Comparison of ENCODE assay signal across 8 mouse cellular contexts in genomic region chr11:98931513-98932292, GRCm38 (mm10). TPM values are rescaled to one million over a fixed set of nuclear protein-coding genes. Genes with fewer than 3 reads are reported as not detected.
A peak's percentile ranks its signal among the peaks of the same experiment; 100 is the strongest.
DNase-seq lines count a peak whose midpoint lies in the region; ATAC-seq and TF ChIP-seq lines count a peak whose summit lies in the region.

No protein-coding gene starts in this region.

- no peaks in the 10 kb centered on the region for H3K9me3 ChIP-seq in kidney, postnatal 0 days (replicated peaks; ENCODE audit: low read length)
- H3K9me3 ChIP-seq in stomach, embryonic 15.5 days = no peaks in the 10 kb centered on the region

- H3K27ac ChIP-seq in gastrocnemius, adult 2 months = peak overlapping the region; percentile 87
- peak overlapping the region; percentile 71 for H3K27ac ChIP-seq in kidney, postnatal 0 days
- peak overlapping the region; percentile 88 for H3K27ac ChIP-seq in stomach, embryonic 15.5 days

- no peak overlapping the region for H3K4me2 ChIP-seq in kidney, postnatal 0 days (ENCODE audit: low read length)
- H3K4me2 ChIP-seq in stomach, embryonic 15.5 days = peak overlapping the region; percentile 81; the same call in 1 of the 2 replicates

- H3K4me3 ChIP-seq in gastrocnemius, adult 2 months = peak overlapping the region; percentile 32; the same call in 1 of the 2 replicates
- H3K4me3 ChIP-seq in kidney, postnatal 0 days (replicated peaks; ENCODE audit: low read depth, low read length) = no peak overlapping the region
- H3K4me3 ChIP-seq in stomach, embryonic 15.5 days (replicated peaks) = no peak overlapping the region

- no peak overlapping the region for H3K9ac ChIP-seq in kidney, postnatal 0 days (ENCODE audit: low read depth, low read length)
- H3K9ac ChIP-seq in stomach, embryonic 15.5 days = no peak overlapping the region

- 25% methylated on average over 7 of the region's 7 CpGs for WGBS in kidney, postnatal 0 days
- WGBS in stomach, embryonic 15.5 days = 19% methylated on average over 7 of the region's 7 CpGs

- intact Hi-C loops in gastrocnemius, adult 2 months (cut with DNase I) = loop anchor here (2.0 kb wide), 1 partner anchor 35 kb away; no protein-coding TSS in a partner anchor

- DNase-seq in layer of hippocampus, postnatal 10 days (ENCODE audit: low spot score in 2 of 2) = peak; percentile 59 to 67
- DNase-seq in layer of hippocampus, adult 8-10 months (ENCODE audit: low spot score in 2 of 2) = no peak
- peak; percentile 71 for DNase-seq in adipocyte (ENCODE audit: low spot score)
- peak; percentile 67 for DNase-seq in gastrocnemius, adult 2 months
- no peak for DNase-seq in kidney, postnatal 0 days (ENCODE audit: low spot score)
- DNase-seq in urinary bladder, postnatal 4 days (ENCODE audit: low spot score in 2 of 2) = no peak
- no peak for DNase-seq in left cerebral cortex, adult 9 months (ENCODE audit: low spot score in 2 of 2)

- ATAC-seq in kidney, postnatal 0 days (replicated peaks; ENCODE audit: low FRiP score, low read depth) = no peak
- ATAC-seq in stomach, embryonic 15.5 days (ENCODE audit: insufficient read depth, low FRiP score, low read depth) = no peak

- peak; percentile 15; the same call in 1 of the 2 replicates for TF ChIP-seq CTCF in gastrocnemius, adult 2 months (IDR thresholded peaks at IDR 0.05)
- TF ChIP-seq CTCF in kidney, postnatal 0 days (IDR thresholded peaks at IDR 0.05; ENCODE audit: low read depth) = peak; percentile 44

- no peaks in the 10 kb centered on the region for H3K27me3 ChIP-seq in kidney, postnatal 0 days (ENCODE audit: insufficient read depth, low read length)
- H3K27me3 ChIP-seq in stomach, embryonic 15.5 days (replicated peaks) = no peaks in the 10 kb centered on the region

- no peaks in the 10 kb centered on the region for H3K36me3 ChIP-seq in kidney, postnatal 0 days (ENCODE audit: insufficient read depth, low read length)
- no peaks in the 10 kb centered on the region for H3K36me3 ChIP-seq in stomach, embryonic 15.5 days

- H3K4me1 ChIP-seq in kidney, postnatal 0 days (replicated peaks; ENCODE audit: insufficient read depth, low read length) = peaks cover 68% of the 10 kb centered on the region
- H3K4me1 ChIP-seq in stomach, embryonic 15.5 days = peaks cover 93% of the 10 kb centered on the region

RNA-seq across cellular contexts. Expression of gene Rara, which starts 4.1 kb away (rescaled TPM):
- total RNA-seq in layer of hippocampus, postnatal 10 days (2021) = 10 to 100 TPM; 21.7 to 24.0 TPM
- total RNA-seq in layer of hippocampus, adult 8-10 months (2022) = 10 to 100 TPM; 17.3 to 20.2 (median 19.4) TPM
- total RNA-seq in gastrocnemius, adult 2 months (2021) = 10 to 100 TPM; 10.2 to 12.4 TPM
- 25.7 and 26.3 TPM in 2 replicates for polyA plus RNA-seq in kidney, postnatal 0 days (2015; fragmentation: Nextera tagmentation; extraction: Ambion mirVana)
- 34.0 and 41.0 TPM in 2 replicates for polyA plus RNA-seq in stomach, embryonic 15.5 days (2015; fragmentation: Nextera tagmentation; extraction: Ambion mirVana)

RNA-seq across cellular contexts. Expression of gene Cdc6, which starts 24.1 kb away (rescaled TPM):
- 1 to 10 TPM; 1.1 to 2.2 TPM for total RNA-seq in layer of hippocampus, postnatal 10 days (2021)
- 1 to 10 TPM in 1 of 4 experiments, under 1 TPM in 3; 0.36 to 1.2 (median 0.44) TPM for total RNA-seq in layer of hippocampus, adult 8-10 months (2022)
- under 1 TPM in 1 of 2 experiments, not detected in 1; 0.11 TPM for total RNA-seq in gastrocnemius, adult 2 months (2021)
- polyA plus RNA-seq in kidney, postnatal 0 days (2015; fragmentation: Nextera tagmentation; extraction: Ambion mirVana) = 12.3 and 15.5 TPM in 2 replicates
- polyA plus RNA-seq in stomach, embryonic 15.5 days (2015; fragmentation: Nextera tagmentation; extraction: Ambion mirVana) = 28.8 and 30.3 TPM in 2 replicates

RNA-seq across cellular contexts. Expression of gene Gjd3, which starts 51.1 kb away (rescaled TPM):
- total RNA-seq in layer of hippocampus, postnatal 10 days (2021) = 1 to 10 TPM; 2.4 to 3.6 TPM
- 1 to 10 TPM in 2 of 4 experiments, not detected in 2; 1.4 to 1.6 TPM for total RNA-seq in layer of hippocampus, adult 8-10 months (2022)
- not detected for total RNA-seq in gastrocnemius, adult 2 months (2021)
- 1.1 and 1.6 TPM in 2 replicates for polyA plus RNA-seq in kidney, postnatal 0 days (2015; fragmentation: Nextera tagmentation; extraction: Ambion mirVana)
- polyA plus RNA-seq in stomach, embryonic 15.5 days (2015; fragmentation: Nextera tagmentation; extraction: Ambion mirVana) = 0.42 and 0.43 TPM in 2 replicates

Comparison
In these comparisons a context has a peak if more than half of its experiments do, and no peak if none do; other contexts are left out.
1. DNase-seq: peak in layer of hippocampus, postnatal 10 days (2 of 2), adipocyte (single experiment) and gastrocnemius, adult 2 months (single experiment); none in layer of hippocampus, adult 8-10 months (0 of 2), kidney, postnatal 0 days (single experiment), urinary bladder, postnatal 4 days (0 of 2) and left cerebral cortex, adult 9 months (0 of 2).
2. Peak in every context shown above with its lines, with median percentiles within 50 percentile points of each other: H3K27ac ChIP-seq.